Mouse (Mus musculus) CD8-positive naive resting alpha-beta T cell, adult 2 months (primary cell): ENCODE data around the gene Tfap2b.

Experiments used
- DNase-seq, 2 experiments: peaks; one replicate each; pipeline ENCODE4 v3.0.0; 2022; ENCODE audit warnings: low read depth in 2 of 2, low spot score in 2 of 2

Gene Tfap2b

GRCm38 (mm10) chr1:19208641-19209358, at the start of gene Tfap2b:
Gene Tfap2b, plus strand, starts transcription at chr1:19208914.
- no peak for DNase-seq

GRCm38 (mm10) chr1:19178742-19179397, 29.8 kb upstream of the Tfap2b start:
- no peak for DNase-seq

- DNase-seq: no peak
Observed at GRCm38 (mm10) chr1:19205649-19206048, 3.1 kb upstream of the Tfap2b start.

- DNase-seq: no peak
Observed at GRCm38 (mm10) chr1:19206194-19206593, 2.5 kb upstream of the Tfap2b start.

GRCm38 (mm10) chr1:19207611-19208010, 1.1 kb upstream of the Tfap2b start:
- DNase-seq: no peak

- DNase-seq: no peak
Observed at GRCm38 (mm10) chr1:19209359-19209745, 638 bp downstream of the Tfap2b start.

- DNase-seq: no peak
Observed at GRCm38 (mm10) chr1:19209776-19210175, 1.1 kb downstream of the Tfap2b start.

GRCm38 (mm10) chr1:19210215-19211032, 1.7 kb downstream of the Tfap2b start:
- no peak for DNase-seq

GRCm38 (mm10) chr1:19211033-19211405, 2.3 kb downstream of the Tfap2b start:
- no peak for DNase-seq

GRCm38 (mm10) chr1:19211546-19212154, 2.9 kb downstream of the Tfap2b start:
- DNase-seq: no peak

GRCm38 (mm10) chr1:19212691-19213090, 4.0 kb downstream of the Tfap2b start:
- DNase-seq: no peak

GRCm38 (mm10) chr1:19213171-19213570, 4.5 kb downstream of the Tfap2b start:
- no peak for DNase-seq

- DNase-seq: no peak
Observed at GRCm38 (mm10) chr1:19213851-19214395, 5.2 kb downstream of the Tfap2b start.

GRCm38 (mm10) chr1:19217391-19217790, 8.7 kb downstream of the Tfap2b start:
- no peak for DNase-seq

- DNase-seq: no peak
Observed at GRCm38 (mm10) chr1:19218221-19218620, 9.5 kb downstream of the Tfap2b start.

GRCm38 (mm10) chr1:19219381-19219780, 10.7 kb downstream of the Tfap2b start:
- no peak for DNase-seq

GRCm38 (mm10) chr1:19220564-19220963, 11.8 kb downstream of the Tfap2b start:
- no peak for DNase-seq

- no peak for DNase-seq
Observed at GRCm38 (mm10) chr1:19221601-19222000, 12.9 kb downstream of the Tfap2b start.

- no peak for DNase-seq
Observed at GRCm38 (mm10) chr1:19226699-19227098, 18.0 kb downstream of the Tfap2b start.

- no peak for DNase-seq
Observed at GRCm38 (mm10) chr1:19230926-19231573, 22.3 kb downstream of the Tfap2b start.
